Mouse (Mus musculus): ENCODE measurements at regions not wholly inside any gene's neighbourhood (a gene's known extent, or its start where the extent isn't known, plus 50 kb on each side); places are given as distances from the start of the nearest gene placed in this dataset.

GRCm38 (mm10) chr3:17870895-17871482 lies 77.2 kb upstream of the Cypt12 start:
- TF ChIP-seq CTCF (IDR thresholded peaks at IDR 0.05; ENCODE audit: insufficient read depth, low read depth, low read length) (no peak), POLR2A (IDR thresholded peaks at IDR 0.05; ENCODE audit: insufficient read depth, low read depth, low read length) (no peak)
- Histone ChIP-seq H3K4me3 (ENCODE audit: insufficient read depth, low read depth, low read length) (no peak overlapping the region), H3K4me1 (ENCODE audit: control insufficient read depth, insufficient read depth, low read length) (no peaks in the 10 kb centered on the region), H3K27ac (ENCODE audit: insufficient read depth, low read depth, low read length) (no peak overlapping the region)
- WGBS, result 48% methylated on average over 4 of the region's 4 CpGs

- Histone ChIP-seq H3K4me3 (ENCODE audit: insufficient read depth, low read depth, low read length) (no peak overlapping the region), H3K4me1 (ENCODE audit: control insufficient read depth, insufficient read depth, low read length) (no peaks in the 10 kb centered on the region), H3K27ac (ENCODE audit: insufficient read depth, low read depth, low read length) (no peak overlapping the region)
- 23% methylated on average over 2 of the region's 2 CpGs for WGBS
- TF ChIP-seq POLR2A (IDR thresholded peaks at IDR 0.05; ENCODE audit: insufficient read depth, low read depth, low read length) (no peak), CTCF (IDR thresholded peaks at IDR 0.05; ENCODE audit: insufficient read depth, low read depth, low read length) (no peak)
These were observed 52.3 kb upstream of the Cypt12 start for GRCm38 (mm10) chr3:17895869-17896268.

- no peak overlapping the region for H3K27ac ChIP-seq (ENCODE audit: insufficient read depth, low read depth, low read length)
- no peak for TF ChIP-seq POLR2A (IDR thresholded peaks at IDR 0.05; ENCODE audit: insufficient read depth, low read depth, low read length)
- no peak for TF ChIP-seq CTCF (IDR thresholded peaks at IDR 0.05; ENCODE audit: insufficient read depth, low read depth, low read length)
- H3K4me3 ChIP-seq (ENCODE audit: insufficient read depth, low read depth, low read length), result no peak overlapping the region
- WGBS, result 92% methylated on average over 4 of the region's 4 CpGs
- H3K4me1 ChIP-seq (ENCODE audit: control insufficient read depth, insufficient read depth, low read length), result no peaks in the 10 kb centered on the region
These were observed 51.5 kb upstream of the Cypt12 start for GRCm38 (mm10) chr3:17896756-17897155.
